Mouse (Mus musculus): ENCODE results near the gene Ezr. TPM values are rescaled to one million over a fixed set of nuclear protein-coding genes. Genes with fewer than 3 reads are reported as not detected.
"Not testable (repeated sequence)": the region's sequence is repeated elsewhere in the genome, so short reads cannot be mapped to it uniquely, and the experiment has no call there.

The Ezr gene
- polyA plus RNA-seq, 1 experiment, result 35.9 TPM

GRCm38 (mm10) chr17:6731634-6732033 is 51.0 kb downstream of the Ezr start:
- no peaks in the 10 kb centered on the region for H3K27me3 ChIP-seq (ENCODE audit: control insufficient read depth, insufficient read depth, insufficient read length)
- H3K36me3 ChIP-seq (ENCODE audit: control insufficient read depth, insufficient read depth), result no peaks in the 10 kb centered on the region
- H3ac ChIP-seq (ENCODE audit: control insufficient read depth, insufficient read length), result no peak overlapping the region
- no peak overlapping the region for H3K4me3 ChIP-seq
- no peak overlapping the region for H3K4me2 ChIP-seq (ENCODE audit: low read depth)
- H3K79me2 ChIP-seq (ENCODE audit: control insufficient read depth, insufficient read depth), result no peaks in the 10 kb centered on the region
- no peak for TF ChIP-seq POLR2AphosphoS2 (IDR thresholded peaks at IDR 0.05; ENCODE audit: insufficient read length, low read depth)
- no peak for TF ChIP-seq MYOD1 (IDR thresholded peaks at IDR 0.05; ENCODE audit: control insufficient read depth in 1 of 3, insufficient read length in 2 of 3, low read depth in 2 of 3)
- TF ChIP-seq USF1 (IDR thresholded peaks at IDR 0.05; ENCODE audit: low read depth), result no peak
- TF ChIP-seq MAX (IDR thresholded peaks at IDR 0.05; ENCODE audit: low read depth), result no peak
- TF ChIP-seq POLR2A (IDR thresholded peaks at IDR 0.05; ENCODE audit: insufficient read length, low read depth), result no peak
- no peak for TF ChIP-seq MYOG (IDR thresholded peaks at IDR 0.05; ENCODE audit: control insufficient read depth in 1 of 3, insufficient read depth in 1 of 3, insufficient read length in 2 of 3, low read depth in 2 of 3)
- TF ChIP-seq SRF (IDR thresholded peaks at IDR 0.05; ENCODE audit: control insufficient read depth, insufficient read length, low read depth), result no peak
- TF ChIP-seq TCF3 (IDR thresholded peaks at IDR 0.05; ENCODE audit: insufficient read length, low read depth), result no peak
- TF ChIP-seq TCF12 (IDR thresholded peaks at IDR 0.05; ENCODE audit: insufficient read depth, poor library complexity, severe bottlenecking), result no peak
- no peak for TF ChIP-seq CEBPB (IDR thresholded peaks at IDR 0.05; ENCODE audit: insufficient read depth, poor library complexity, severe bottlenecking)
- TF ChIP-seq REST (IDR thresholded peaks at IDR 0.05; ENCODE audit: insufficient read depth, insufficient read length), result no peak
- no peak for TF ChIP-seq E2F4 (IDR thresholded peaks at IDR 0.05; ENCODE audit: insufficient read depth)

GRCm38 (mm10) chr17:6731132-6731531 is 51.5 kb downstream of the Ezr start:
- no peaks in the 10 kb centered on the region for H3K79me2 ChIP-seq (ENCODE audit: control insufficient read depth, insufficient read depth)
- no peak overlapping the region for H3K4me2 ChIP-seq (ENCODE audit: low read depth)
- no peak overlapping the region for H3K4me3 ChIP-seq
- H3ac ChIP-seq (ENCODE audit: control insufficient read depth, insufficient read length), result no peak overlapping the region
- no peak for TF ChIP-seq MYOG (IDR thresholded peaks at IDR 0.05; ENCODE audit: control insufficient read depth in 1 of 3, insufficient read depth in 1 of 3, insufficient read length in 2 of 3, low read depth in 2 of 3)
- no peak for TF ChIP-seq SRF (IDR thresholded peaks at IDR 0.05; ENCODE audit: control insufficient read depth, insufficient read length, low read depth)
- no peak for TF ChIP-seq POLR2A (IDR thresholded peaks at IDR 0.05; ENCODE audit: insufficient read length, low read depth)
- no peak for TF ChIP-seq MAX (IDR thresholded peaks at IDR 0.05; ENCODE audit: low read depth)
- no peak for TF ChIP-seq TCF3 (IDR thresholded peaks at IDR 0.05; ENCODE audit: insufficient read length, low read depth)
- no peaks in the 10 kb centered on the region for H3K27me3 ChIP-seq (ENCODE audit: control insufficient read depth, insufficient read depth, insufficient read length)
- no peaks in the 10 kb centered on the region for H3K36me3 ChIP-seq (ENCODE audit: control insufficient read depth, insufficient read depth)

GRCm38 (mm10) chr17:6729244-6729742 is 53.3 kb downstream of the Ezr start:
- H3K4me3 ChIP-seq, result no peak overlapping the region
- H3ac ChIP-seq (ENCODE audit: control insufficient read depth, insufficient read length), result no peak overlapping the region
- no peak overlapping the region for H3K4me2 ChIP-seq (ENCODE audit: low read depth)
- TF ChIP-seq CEBPB (IDR thresholded peaks at IDR 0.05; ENCODE audit: insufficient read depth, poor library complexity, severe bottlenecking) (no peak), MYOG (IDR thresholded peaks at IDR 0.05; ENCODE audit: control insufficient read depth in 1 of 3, insufficient read depth in 1 of 3, insufficient read length in 2 of 3, low read depth in 2 of 3) (no peak), MAX (IDR thresholded peaks at IDR 0.05; ENCODE audit: low read depth) (no peak), USF1 (IDR thresholded peaks at IDR 0.05; ENCODE audit: low read depth) (no peak), SRF (IDR thresholded peaks at IDR 0.05; ENCODE audit: control insufficient read depth, insufficient read length, low read depth) (no peak), REST (IDR thresholded peaks at IDR 0.05; ENCODE audit: insufficient read depth, insufficient read length) (no peak), MYOD1 (IDR thresholded peaks at IDR 0.05; ENCODE audit: control insufficient read depth in 1 of 3, insufficient read length in 2 of 3, low read depth in 2 of 3) (no peak), E2F4 (IDR thresholded peaks at IDR 0.05; ENCODE audit: insufficient read depth) (no peak), POLR2A (IDR thresholded peaks at IDR 0.05; ENCODE audit: insufficient read length, low read depth) (no peak)
- no peaks in the 10 kb centered on the region for H3K27me3 ChIP-seq (ENCODE audit: control insufficient read depth, insufficient read depth, insufficient read length)
- H3K79me2 ChIP-seq (ENCODE audit: control insufficient read depth, insufficient read depth), result no peaks in the 10 kb centered on the region
- H3K36me3 ChIP-seq (ENCODE audit: control insufficient read depth, insufficient read depth), result no peaks in the 10 kb centered on the region

- TF ChIP-seq POLR2A (IDR thresholded peaks at IDR 0.05; ENCODE audit: insufficient read length, low read depth), result no peak
- TF ChIP-seq SRF (IDR thresholded peaks at IDR 0.05; ENCODE audit: control insufficient read depth, insufficient read length, low read depth), result no peak
- TF ChIP-seq TCF3 (IDR thresholded peaks at IDR 0.05; ENCODE audit: insufficient read length, low read depth), result no peak
- TF ChIP-seq TCF12 (IDR thresholded peaks at IDR 0.05; ENCODE audit: insufficient read depth, poor library complexity, severe bottlenecking), result no peak
- TF ChIP-seq USF1 (IDR thresholded peaks at IDR 0.05; ENCODE audit: low read depth), result no peak
- no peak for TF ChIP-seq MYOG (IDR thresholded peaks at IDR 0.05; ENCODE audit: control insufficient read depth in 1 of 3, insufficient read depth in 1 of 3, insufficient read length in 2 of 3, low read depth in 2 of 3)
- no peak for TF ChIP-seq MAX (IDR thresholded peaks at IDR 0.05; ENCODE audit: low read depth)
- TF ChIP-seq MYOD1 (IDR thresholded peaks at IDR 0.05; ENCODE audit: control insufficient read depth in 1 of 3, insufficient read length in 2 of 3, low read depth in 2 of 3), result no peak
- TF ChIP-seq E2F4 (IDR thresholded peaks at IDR 0.05; ENCODE audit: insufficient read depth), result no peak
- no peak for TF ChIP-seq REST (IDR thresholded peaks at IDR 0.05; ENCODE audit: insufficient read depth, insufficient read length)
- no peak for TF ChIP-seq CEBPB (IDR thresholded peaks at IDR 0.05; ENCODE audit: insufficient read depth, poor library complexity, severe bottlenecking)
- TF ChIP-seq POLR2AphosphoS2 (IDR thresholded peaks at IDR 0.05; ENCODE audit: insufficient read length, low read depth), result no peak
Measured at GRCm38 (mm10) chr17:6727996-6728610, 54.5 kb downstream of the Ezr start.

GRCm38 (mm10) chr17:6713944-6714343 is 68.6 kb downstream of the Ezr start:
- not testable (repeated sequence) for H3K36me3 ChIP-seq (ENCODE audit: control insufficient read depth, insufficient read depth)

More at GRCm38 (mm10) chr17:6727996-6728610, 54.5 kb downstream of the Ezr start:
- no peak overlapping the region for H3ac ChIP-seq (ENCODE audit: control insufficient read depth, insufficient read length)
- H3K36me3 ChIP-seq (ENCODE audit: control insufficient read depth, insufficient read depth), result no peaks in the 10 kb centered on the region
- no peaks in the 10 kb centered on the region for H3K79me2 ChIP-seq (ENCODE audit: control insufficient read depth, insufficient read depth)
- no peak overlapping the region for H3K4me2 ChIP-seq (ENCODE audit: low read depth)
- H3K27me3 ChIP-seq (ENCODE audit: control insufficient read depth, insufficient read depth, insufficient read length), result no peaks in the 10 kb centered on the region
- H3K4me3 ChIP-seq, result no peak overlapping the region

GRCm38 (mm10) chr17:6713483-6713882 is 69.1 kb downstream of the Ezr start:
- not testable (repeated sequence) for H3K4me3 ChIP-seq; H3K4me2 ChIP-seq (ENCODE audit: low read depth); H3K79me2 ChIP-seq (ENCODE audit: control insufficient read depth, insufficient read depth); H3ac ChIP-seq (ENCODE audit: control insufficient read depth, insufficient read length); H3K27me3 ChIP-seq (ENCODE audit: control insufficient read depth, insufficient read depth, insufficient read length); H3K36me3 ChIP-seq (ENCODE audit: control insufficient read depth, insufficient read depth)

More at GRCm38 (mm10) chr17:6713944-6714343, 68.6 kb downstream of the Ezr start:
- H3K4me2 ChIP-seq (ENCODE audit: low read depth); H3K79me2 ChIP-seq (ENCODE audit: control insufficient read depth, insufficient read depth); H3K4me3 ChIP-seq; H3K27me3 ChIP-seq (ENCODE audit: control insufficient read depth, insufficient read depth, insufficient read length); H3ac ChIP-seq (ENCODE audit: control insufficient read depth, insufficient read length): not testable (repeated sequence)

- not testable (repeated sequence) for H3K4me2 ChIP-seq (ENCODE audit: low read depth); H3K36me3 ChIP-seq (ENCODE audit: control insufficient read depth, insufficient read depth); H3ac ChIP-seq (ENCODE audit: control insufficient read depth, insufficient read length); H3K27me3 ChIP-seq (ENCODE audit: control insufficient read depth, insufficient read depth, insufficient read length); H3K79me2 ChIP-seq (ENCODE audit: control insufficient read depth, insufficient read depth); H3K4me3 ChIP-seq
Measured at GRCm38 (mm10) chr17:6708194-6708593, 74.4 kb downstream of the Ezr start.

GRCm38 (mm10) chr17:6707422-6707821 is 75.2 kb downstream of the Ezr start:
- not testable (repeated sequence) for H3K4me2 ChIP-seq (ENCODE audit: low read depth); H3K4me3 ChIP-seq; H3K27me3 ChIP-seq (ENCODE audit: control insufficient read depth, insufficient read depth, insufficient read length); H3ac ChIP-seq (ENCODE audit: control insufficient read depth, insufficient read length); H3K36me3 ChIP-seq (ENCODE audit: control insufficient read depth, insufficient read depth); H3K79me2 ChIP-seq (ENCODE audit: control insufficient read depth, insufficient read depth)
